Mouse (Mus musculus): Measurements from ENCODE around the gene Cutal.

- no peak for TF ChIP-seq POLR2A (IDR thresholded peaks at IDR 0.05; ENCODE audit: control insufficient read depth, extremely low read depth, insufficient read depth, low read length, poor library complexity)
- TF ChIP-seq CTCF (IDR thresholded peaks at IDR 0.05; ENCODE audit: borderline replicate concordance, control insufficient read depth, extremely low read depth, insufficient read depth, low read length, poor library complexity) = no peak
These were observed 40.6 kb downstream of the Cutal start for GRCm38 (mm10) chr2:34914823-34915082.

All from thymus, adult 2 months (tissue).